Mouse (Mus musculus) midbrain, embryonic 12.5 days (tissue): ENCODE results near the gene Acvr2b. TPM values are rescaled to one million over a fixed set of nuclear protein-coding genes. Genes with fewer than 3 reads are reported as not detected.

Experiments used
- ATAC-seq: fragments of 200-750 bp; cut with Nextera tagmentation; 2 replicates; pipeline ENCODE4 v1.8.0; 2017; ENCODE audit warnings: low read depth, moderate TSS enrichment, moderate library complexity; ENCODE audit not compliant: low FRiP score
- H3K27ac ChIP-seq: fragments of 300-500 bp; sonication (generic); replicated peaks from 2 replicates; pipeline ENCODE4 v1.5.1; 2016; ENCODE audit warnings: mild to moderate bottlenecking
- H3K27me3 ChIP-seq: fragments of 300-500 bp; sonication (generic); 2 replicates; pipeline ENCODE4 v1.6.1; 2016; ENCODE audit warnings: mild to moderate bottlenecking
- H3K36me3 ChIP-seq: fragments of 300-500 bp; sonication (generic); 2 replicates; pipeline ENCODE4 v1.6.1; 2016
- H3K4me1 ChIP-seq: fragments of 300-500 bp; sonication (generic); 2 replicates; pipeline ENCODE4 v1.6.1; 2016
- H3K4me2 ChIP-seq: fragments of 300-500 bp; sonication (generic); replicated peaks from 2 replicates; pipeline ENCODE4 v1.6.1; 2016; ENCODE audit warnings: mild to moderate bottlenecking, moderate library complexity
- H3K4me3 ChIP-seq: fragments of 300-500 bp; sonication (generic); 2 replicates; pipeline ENCODE4 v1.5.1; 2016; ENCODE audit warnings: mild to moderate bottlenecking
- H3K9ac ChIP-seq: fragments of 300-500 bp; sonication (generic); replicated peaks from 2 replicates; pipeline ENCODE4 v1.6.1; 2016; ENCODE audit warnings: mild to moderate bottlenecking, moderate library complexity
- H3K9me3 ChIP-seq: fragments of 300-500 bp; sonication (generic); 2 replicates; pipeline ENCODE4 v1.6.1; 2016; ENCODE audit warnings: mild to moderate bottlenecking
- WGBS: fragments of 180-500 bp; shearing (Covaris S2); methylation state at CpG from one replicate; pipeline ENCODE4 v1.1.7; 2016; 5-methylcytosine and 5-hydroxymethylcytosine counted together
- polyA plus RNA-seq: library from polyadenylated mRNA; unstranded; fragments of >200 nt; fragmentation: Nextera tagmentation; extraction: Ambion mirVana; gene quantifications from 2 replicates; pipeline ENCODE4 v1.2.1, GENCODE M21; 2016

Acvr2b gene
- polyA plus RNA-seq, 1 experiment from 2014 or later = 109 TPM

DNA sequence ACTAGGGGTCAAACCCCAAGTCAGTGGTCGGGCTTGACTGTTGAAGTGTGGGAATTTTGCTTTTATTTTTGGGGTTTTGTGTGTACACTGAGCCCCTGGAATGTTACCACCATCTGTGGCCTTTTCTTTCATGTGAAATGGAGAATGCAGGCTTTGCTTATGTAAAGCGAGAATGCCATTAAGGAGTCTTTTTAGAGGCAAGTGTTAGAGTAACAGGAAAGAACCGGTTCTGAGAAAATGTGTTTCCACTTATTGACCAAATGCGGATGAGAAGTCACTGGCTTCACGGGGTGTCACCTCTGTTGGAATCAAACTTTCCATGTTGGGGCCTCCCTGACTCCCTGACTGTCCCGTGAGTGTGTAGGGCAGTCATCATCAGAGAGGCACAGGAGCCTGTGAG lies 26.4 kb upstream of the Acvr2b start:
- Histone ChIP-seq H3K36me3 (0 out of 2 replicates have a peak, but pooled peaks cover 4% of the 10 kb centered on the region), H3K9ac (no peak overlapping the region), H3K27ac (no peak overlapping the region), H3K4me3 (no peak overlapping the region), H3K9me3 (no peaks in the 10 kb centered on the region), H3K4me1 (no peaks in the 10 kb centered on the region), H3K27me3 (no peaks in the 10 kb centered on the region), H3K4me2 (no peak overlapping the region)
- no peak for ATAC-seq
- WGBS = 69% methylated on average over 6 of the region's 6 CpGs

GRCm38 (mm10) chr9:119378231-119378630 lies 23.7 kb upstream of the Acvr2b start:
- Histone ChIP-seq H3K27me3 (no peaks in the 10 kb centered on the region), H3K9me3 (no peaks in the 10 kb centered on the region)
- 94% methylated on average over 4 of the region's 4 CpGs for WGBS

GRCm38 (mm10) chr9:119382603-119383002 lies 19.3 kb upstream of the Acvr2b start:
- 0 out of 2 replicates have a peak, but pooled peaks cover 4% of the 10 kb centered on the region for H3K36me3 ChIP-seq
- ATAC-seq = no peak
- H3K4me1 ChIP-seq = no peaks in the 10 kb centered on the region
- WGBS = 67% methylated on average over 6 of the region's 6 CpGs
- no peak overlapping the region for H3K4me2 ChIP-seq
- H3K27ac ChIP-seq = no peak overlapping the region
- H3K4me3 ChIP-seq = no peak overlapping the region
- no peaks in the 10 kb centered on the region for H3K27me3 ChIP-seq
- no peak overlapping the region for H3K9ac ChIP-seq
- H3K9me3 ChIP-seq = 0 out of 2 replicates have a peak, but pooled peaks cover 3% of the 10 kb centered on the region

More at GRCm38 (mm10) chr9:119378231-119378630, 23.7 kb upstream of the Acvr2b start:
- Histone ChIP-seq H3K9ac (no peak overlapping the region), H3K4me3 (no peak overlapping the region), H3K36me3 (0 out of 2 replicates have a peak, but pooled peaks cover 4% of the 10 kb centered on the region), H3K4me1 (no peaks in the 10 kb centered on the region), H3K4me2 (no peak overlapping the region), H3K27ac (no peak overlapping the region)
- ATAC-seq = no peak

- no peak for ATAC-seq
- Histone ChIP-seq H3K9ac (no peak overlapping the region), H3K36me3 (no peaks in the 10 kb centered on the region), H3K9me3 (0 out of 2 replicates have a peak, but pooled peaks cover 3% of the 10 kb centered on the region), H3K27me3 (no peaks in the 10 kb centered on the region), H3K4me1 (no peaks in the 10 kb centered on the region), H3K27ac (no peak overlapping the region), H3K4me2 (no peak overlapping the region), H3K4me3 (no peak overlapping the region)
- WGBS = 58% methylated on average over 5 of the region's 5 CpGs
Observed at GRCm38 (mm10) chr9:119388956-119389355, 13.0 kb upstream of the Acvr2b start.

- no peaks in the 10 kb centered on the region for H3K4me1 ChIP-seq
- no peaks in the 10 kb centered on the region for H3K36me3 ChIP-seq
- H3K27ac ChIP-seq = no peak overlapping the region
- no peak overlapping the region for H3K4me2 ChIP-seq
- H3K27me3 ChIP-seq = no peaks in the 10 kb centered on the region
- WGBS = 91% methylated on average over 2 of the region's 2 CpGs
- no peak overlapping the region for H3K9ac ChIP-seq
- no peak for ATAC-seq
- 0 out of 2 replicates have a peak, but pooled peaks cover under 1% of the 10 kb centered on the region for H3K9me3 ChIP-seq
- no peak overlapping the region for H3K4me3 ChIP-seq
Observed at GRCm38 (mm10) chr9:119390214-119390613, 11.7 kb upstream of the Acvr2b start.

- no peak overlapping the region for H3K27ac ChIP-seq
- no peak for ATAC-seq
- no peaks in the 10 kb centered on the region for H3K9me3 ChIP-seq
- H3K9ac ChIP-seq = no peak overlapping the region
- no peak overlapping the region for H3K4me3 ChIP-seq
- 90% methylated on average over 1 of the region's 1 CpGs for WGBS
- H3K4me1 ChIP-seq = no peaks in the 10 kb centered on the region
- no peak overlapping the region for H3K4me2 ChIP-seq
- H3K36me3 ChIP-seq = no peaks in the 10 kb centered on the region
- no peaks in the 10 kb centered on the region for H3K27me3 ChIP-seq
Observed at GRCm38 (mm10) chr9:119394808-119395207, 7.1 kb upstream of the Acvr2b start.

GRCm38 (mm10) chr9:119401351-119401750 lies 567 bp upstream of the Acvr2b start:
- 5% methylated on average over 7 of the region's 7 CpGs for WGBS
- Histone ChIP-seq H3K27me3 (no peaks in the 10 kb centered on the region), H3K36me3 (0 out of 2 replicates have a peak, but pooled peaks cover 7% of the 10 kb centered on the region), H3K27ac (peak overlapping the region; percentile 99), H3K9ac (peak overlapping the region; percentile 100), H3K4me2 (peak overlapping the region; percentile 87), H3K4me1 (peaks cover 35% of the 10 kb centered on the region), H3K4me3 (peak overlapping the region; percentile 98), H3K9me3 (no peaks in the 10 kb centered on the region)
- ATAC-seq = peak; percentile 14; the same call in 1 of the 2 replicates

DNA sequence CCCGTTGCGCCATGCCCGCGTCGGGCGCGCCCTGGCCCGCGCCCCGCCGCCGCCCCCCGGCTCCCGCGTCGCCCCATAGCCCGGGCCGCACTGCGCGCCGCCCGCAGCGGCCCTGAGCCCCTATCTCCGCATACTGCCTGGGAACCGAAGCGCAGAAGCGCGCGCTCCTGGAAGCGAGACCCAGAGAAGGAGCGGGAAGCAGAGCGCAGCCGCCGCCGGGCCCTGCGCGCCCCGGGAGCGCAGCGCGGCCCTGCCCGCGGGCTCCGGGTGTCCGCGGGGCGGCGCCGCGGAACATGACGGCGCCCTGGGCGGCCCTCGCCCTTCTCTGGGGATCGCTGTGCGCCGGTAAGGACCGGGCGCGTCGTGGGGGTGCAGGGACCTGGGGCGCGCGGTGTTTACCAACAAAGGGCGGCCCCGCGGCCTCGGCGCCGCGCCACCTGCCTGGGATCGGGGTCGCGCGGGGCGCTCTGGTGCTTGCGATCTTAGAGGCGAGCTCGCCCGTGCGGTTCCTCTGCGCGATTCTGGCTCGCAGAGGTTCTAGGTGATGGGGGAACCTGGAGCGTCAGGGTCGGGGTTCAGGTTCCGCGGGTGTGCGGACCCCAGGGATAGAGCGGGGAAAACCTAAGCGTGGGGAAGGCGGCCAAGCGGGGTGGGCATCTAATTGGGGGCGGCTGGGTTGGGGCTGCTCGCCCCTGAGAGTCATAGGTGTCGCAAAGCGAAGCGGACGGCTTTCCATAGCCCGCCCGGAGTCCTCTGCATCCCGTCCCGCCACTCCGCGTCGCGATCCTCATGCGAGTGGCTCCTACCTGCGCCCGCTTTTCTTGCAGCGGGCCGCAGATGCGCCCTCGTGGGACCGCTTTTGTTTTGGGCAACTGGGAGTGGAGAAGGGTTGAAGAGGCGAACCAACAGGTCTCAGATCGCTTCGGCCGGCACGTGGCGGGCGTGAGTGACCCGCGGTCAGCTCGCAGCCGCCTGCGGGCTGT lies 626 bp downstream of the Acvr2b start:
- H3K9me3 ChIP-seq = no peaks in the 10 kb centered on the region
- WGBS = under 1% methylated on average over 119 of the region's 127 CpGs
- peak overlapping the region; percentile 99 for H3K27ac ChIP-seq
- peaks cover 14% of the 10 kb centered on the region; the same call in 1 of the 2 replicates for H3K36me3 ChIP-seq
- peak; percentile 3 for ATAC-seq
- H3K9ac ChIP-seq = peak overlapping the region; percentile 100
- H3K4me2 ChIP-seq = peak overlapping the region; percentile 87
- H3K4me3 ChIP-seq = peak overlapping the region; percentile 98
- H3K4me1 ChIP-seq = peaks cover 36% of the 10 kb centered on the region
- H3K27me3 ChIP-seq = no peaks in the 10 kb centered on the region

DNA sequence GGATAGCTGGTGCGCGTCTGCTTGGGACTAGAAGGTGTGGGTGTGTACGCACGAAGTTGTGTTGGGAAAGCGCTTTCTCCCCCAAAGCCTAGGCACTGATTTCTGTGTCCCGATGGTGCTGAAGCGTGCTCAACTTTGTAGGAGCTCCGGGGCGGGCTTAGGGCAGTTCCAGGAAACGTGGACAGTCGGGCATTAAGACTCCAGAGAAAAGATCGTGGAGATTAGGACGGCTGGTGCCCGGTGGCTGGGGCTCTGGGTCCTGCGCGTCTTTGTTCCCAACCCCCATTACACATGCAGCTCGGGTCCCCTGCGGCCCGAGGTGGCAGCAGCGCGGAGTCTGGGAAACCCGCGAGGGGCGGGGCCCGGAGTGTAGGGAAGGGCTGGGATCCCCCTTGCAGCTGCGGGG lies 1.3 kb downstream of the Acvr2b start:
- Histone ChIP-seq H3K27ac (peak overlapping the region; percentile 99), H3K27me3 (no peaks in the 10 kb centered on the region), H3K4me3 (peak overlapping the region; percentile 98), H3K9ac (peak overlapping the region; percentile 100), H3K4me1 (peaks cover 42% of the 10 kb centered on the region), H3K36me3 (peaks cover 21% of the 10 kb centered on the region; the same call in 1 of the 2 replicates), H3K9me3 (no peaks in the 10 kb centered on the region), H3K4me2 (peak overlapping the region; percentile 87)
- peak; percentile 70 for ATAC-seq
- WGBS = 0% methylated on average over 26 of the region's 26 CpGs

- H3K36me3 ChIP-seq = peaks cover 28% of the 10 kb centered on the region; the same call in 1 of the 2 replicates
- peak overlapping the region; percentile 98 for H3K4me3 ChIP-seq
- H3K4me2 ChIP-seq = peak overlapping the region; percentile 87
- H3K9me3 ChIP-seq = no peaks in the 10 kb centered on the region
- H3K27ac ChIP-seq = no peak overlapping the region
- H3K4me1 ChIP-seq = peaks cover 47% of the 10 kb centered on the region
- ATAC-seq = no peak
- H3K27me3 ChIP-seq = no peaks in the 10 kb centered on the region
- WGBS = 71% methylated on average over 5 of the region's 5 CpGs
- peak overlapping the region; percentile 100 for H3K9ac ChIP-seq
Observed at GRCm38 (mm10) chr9:119404090-119404489, 2.2 kb downstream of the Acvr2b start.

GRCm38 (mm10) chr9:119407884-119408283 lies 6.0 kb downstream of the Acvr2b start:
- WGBS = 87% methylated on average over 15 of the region's 15 CpGs

More at GRCm38 (mm10) chr9:119407884-119408283, 6.0 kb downstream of the Acvr2b start:
- Histone ChIP-seq H3K9ac (no peak overlapping the region), H3K36me3 (peaks cover 53% of the 10 kb centered on the region), H3K4me2 (no peak overlapping the region), H3K9me3 (0 out of 2 replicates have a peak, but pooled peaks cover 10% of the 10 kb centered on the region), H3K27ac (no peak overlapping the region), H3K4me1 (peaks cover 39% of the 10 kb centered on the region), H3K4me3 (no peak overlapping the region), H3K27me3 (no peaks in the 10 kb centered on the region)
- no peak for ATAC-seq
